Mouse (Mus musculus): ENCODE measurements around the gene Oscp1. TPM values are rescaled to one million over a fixed set of nuclear protein-coding genes. Genes with fewer than 3 reads are reported as not detected.
A peak's percentile ranks its signal among the peaks of the same experiment; 100 is the strongest.
"Not testable (repeated sequence)": the region's sequence is repeated elsewhere in the genome, so short reads cannot be mapped to it uniquely, and the experiment has no call there.

The Oscp1 gene
- total RNA-seq, 2 experiments from 2014 or later = 1.3 to 8.9 TPM

GRCm38 (mm10) chr4:126079266-126079665, 20.9 kb downstream of the Oscp1 start:
- no peak for ATAC-seq (replicated peaks; ENCODE audit: low FRiP score, poor library complexity, severe bottlenecking)

GRCm38 (mm10) chr4:126081601-126082000, 23.2 kb downstream of the Oscp1 start:
- ATAC-seq (replicated peaks; ENCODE audit: low FRiP score, poor library complexity, severe bottlenecking) = no peak

- no peak for ATAC-seq (replicated peaks; ENCODE audit: low FRiP score, poor library complexity, severe bottlenecking)
Observed at GRCm38 (mm10) chr4:126083021-126083420, 24.7 kb downstream of the Oscp1 start.

- no peak for ATAC-seq (replicated peaks; ENCODE audit: low FRiP score, poor library complexity, severe bottlenecking)
Observed at GRCm38 (mm10) chr4:126084382-126084781, 26.0 kb downstream of the Oscp1 start.

- peak; percentile 91 for ATAC-seq (replicated peaks; ENCODE audit: low FRiP score, poor library complexity, severe bottlenecking)
Observed at GRCm38 (mm10) chr4:126085996-126086576, 27.7 kb downstream of the Oscp1 start.

- no peak for ATAC-seq (replicated peaks; ENCODE audit: low FRiP score, poor library complexity, severe bottlenecking)
Observed at GRCm38 (mm10) chr4:126090101-126090847, 31.9 kb downstream of the Oscp1 start.

GRCm38 (mm10) chr4:126090848-126091124, 32.4 kb downstream of the Oscp1 start:
- ATAC-seq (replicated peaks; ENCODE audit: low FRiP score, poor library complexity, severe bottlenecking) = no peak

- no peak for ATAC-seq (replicated peaks; ENCODE audit: low FRiP score, poor library complexity, severe bottlenecking)
Observed at GRCm38 (mm10) chr4:126091873-126092272, 33.5 kb downstream of the Oscp1 start.

- not testable (repeated sequence) for ATAC-seq (replicated peaks; ENCODE audit: low FRiP score, poor library complexity, severe bottlenecking)
Observed at GRCm38 (mm10) chr4:126095622-126096430, 37.5 kb downstream of the Oscp1 start.

- ATAC-seq (replicated peaks; ENCODE audit: low FRiP score, poor library complexity, severe bottlenecking) = peak; percentile 99
Observed at GRCm38 (mm10) chr4:126096464-126097111, 38.2 kb downstream of the Oscp1 start, which contains the start of gene Lsm10. Gene Lsm10, plus strand, starts transcription at chr4:126096623.

- no peak for ATAC-seq (replicated peaks; ENCODE audit: low FRiP score, poor library complexity, severe bottlenecking)
Observed at GRCm38 (mm10) chr4:126097711-126098253, 39.4 kb downstream of the Oscp1 start.

GRCm38 (mm10) chr4:126099365-126099764, 41.0 kb downstream of the Oscp1 start:
- 0 out of 2 replicates have a peak, but pooled peaks have one; percentile 27 for ATAC-seq (replicated peaks; ENCODE audit: low FRiP score, poor library complexity, severe bottlenecking)

GRCm38 (mm10) chr4:126100764-126101163, 42.4 kb downstream of the Oscp1 start:
- ATAC-seq (replicated peaks; ENCODE audit: low FRiP score, poor library complexity, severe bottlenecking) = no peak

GRCm38 (mm10) chr4:126102061-126102841, 43.9 kb downstream of the Oscp1 start:
- ATAC-seq (replicated peaks; ENCODE audit: low FRiP score, poor library complexity, severe bottlenecking) = peak; percentile 39; the same call in 1 of the 2 replicates

- ATAC-seq (replicated peaks; ENCODE audit: low FRiP score, poor library complexity, severe bottlenecking) = peak; percentile 86
Observed at GRCm38 (mm10) chr4:126103057-126103581, 44.8 kb downstream of the Oscp1 start.

- peak; percentile 80 for ATAC-seq (replicated peaks; ENCODE audit: low FRiP score, poor library complexity, severe bottlenecking)
Observed at GRCm38 (mm10) chr4:126103590-126104068, 45.3 kb downstream of the Oscp1 start, which contains the start of gene Stk40. Gene Stk40, plus strand, starts transcription at chr4:126103957.

GRCm38 (mm10) chr4:126104261-126105075, 46.1 kb downstream of the Oscp1 start:
- ATAC-seq (replicated peaks; ENCODE audit: low FRiP score, poor library complexity, severe bottlenecking) = peak; percentile 32; the same call in 1 of the 2 replicates
